Mouse (Mus musculus) hindbrain, postnatal 0 days (tissue): Measurements from ENCODE around the gene Mxi1. TPM values are rescaled to one million over a fixed set of nuclear protein-coding genes. Genes with fewer than 3 reads are reported as not detected.

Experiments
- ATAC-seq: fragments of 200-750 bp; cut with Nextera tagmentation; 2 replicates; pipeline ENCODE4 v1.8.0; 2017; ENCODE audit warnings: mild to moderate bottlenecking, moderate TSS enrichment, moderate library complexity
- DNase-seq: peaks from one replicate; pipeline ENCODE4 v3.0.0-alpha.2; 2015; ENCODE audit warnings: low spot score
- H3K27ac ChIP-seq: fragments of 300-500 bp; sonication (generic); 2 replicates; pipeline ENCODE4 v1.5.1; 2014; ENCODE audit warnings: mild to moderate bottlenecking
- H3K27me3 ChIP-seq: fragments of 300-500 bp; sonication (generic); 2 replicates; pipeline ENCODE4 v1.6.1; 2014; ENCODE audit warnings: low read length, mixed read lengths; ENCODE audit not compliant: insufficient read depth
- H3K36me3 ChIP-seq: fragments of 300-500 bp; sonication (generic); 2 replicates; pipeline ENCODE4 v1.6.1; 2014; ENCODE audit warnings: low read length, mixed read lengths; ENCODE audit not compliant: insufficient read depth
- H3K4me1 ChIP-seq: fragments of 300-500 bp; sonication (generic); 2 replicates; pipeline ENCODE4 v1.6.1; 2014; ENCODE audit warnings: antibody characterized with exemption, low read length, mixed read lengths; ENCODE audit not compliant: insufficient read depth
- H3K4me2 ChIP-seq: fragments of 300-500 bp; sonication (generic); 2 replicates; pipeline ENCODE4 v1.6.1; 2014; ENCODE audit warnings: low read depth, mild to moderate bottlenecking, low read length, moderate library complexity, mixed read lengths
- H3K4me3 ChIP-seq: fragments of 300-500 bp; sonication (generic); 2 replicates; pipeline ENCODE4 v1.5.1; 2014; ENCODE audit warnings: low read length
- H3K9ac ChIP-seq: fragments of 300-500 bp; sonication (generic); replicated peaks from 2 replicates; pipeline ENCODE4 v1.6.1; 2014; ENCODE audit warnings: mild to moderate bottlenecking, low read length, moderate library complexity, mixed read lengths
- H3K9me3 ChIP-seq: fragments of 300-500 bp; sonication (generic); 2 replicates; pipeline ENCODE4 v1.6.1; 2016; ENCODE audit warnings: low read length, mixed read lengths
- CTCF ChIP-seq: IDR thresholded peaks from 2 replicates; pipeline ENCODE4 v1.5.1; 2016; ENCODE audit warnings: antibody characterized with exemption, control low read depth, low read depth
- WGBS: fragments of 180-500 bp; shearing (Covaris S2); extraction: QIAGEN DNeasy Blood & Tissue Kit; methylation state at CpG from one replicate; pipeline ENCODE4 v1.1.7; 2014; 5-methylcytosine and 5-hydroxymethylcytosine counted together
- polyA plus RNA-seq: library from polyadenylated mRNA; unstranded; fragments of >200 nt; fragmentation: Nextera tagmentation; extraction: Ambion mirVana; gene quantifications from 2 replicates; pipeline ENCODE4 v1.2.1, GENCODE M21; 2015
- total RNA-seq: library from RNA; depleted of rRNA; stranded (reverse); fragments of >200 nt; gene quantifications from 2 replicates; pipeline ENCODE4 v1.2.3, GENCODE M21; 2014

Mxi1 gene
- total and polyA plus RNA-seq, 2 experiments from 2014 or later, result 44.5 to 47.7 TPM

DNA sequence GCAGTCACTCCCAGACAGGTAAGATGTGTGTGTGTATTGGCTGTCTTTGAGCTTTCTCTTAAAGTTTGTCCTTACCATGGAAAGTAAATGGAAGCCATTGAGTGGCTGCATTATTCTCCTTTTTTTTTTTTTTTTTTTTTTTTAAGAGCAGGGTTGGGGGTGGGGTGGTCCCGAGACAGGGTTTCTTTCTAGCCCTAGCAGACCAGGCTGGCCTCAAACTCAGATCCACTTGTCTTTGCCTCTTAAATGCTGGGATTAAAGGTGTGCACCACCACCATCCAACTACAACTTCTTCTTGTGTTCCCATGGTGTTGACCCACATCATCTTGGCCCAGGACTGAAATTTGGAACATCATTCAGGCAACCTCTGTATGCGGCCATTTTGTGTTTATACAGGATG is 63.3 kb downstream of the Mxi1 start:
- no peak overlapping the region for H3K4me3 ChIP-seq

DNA sequence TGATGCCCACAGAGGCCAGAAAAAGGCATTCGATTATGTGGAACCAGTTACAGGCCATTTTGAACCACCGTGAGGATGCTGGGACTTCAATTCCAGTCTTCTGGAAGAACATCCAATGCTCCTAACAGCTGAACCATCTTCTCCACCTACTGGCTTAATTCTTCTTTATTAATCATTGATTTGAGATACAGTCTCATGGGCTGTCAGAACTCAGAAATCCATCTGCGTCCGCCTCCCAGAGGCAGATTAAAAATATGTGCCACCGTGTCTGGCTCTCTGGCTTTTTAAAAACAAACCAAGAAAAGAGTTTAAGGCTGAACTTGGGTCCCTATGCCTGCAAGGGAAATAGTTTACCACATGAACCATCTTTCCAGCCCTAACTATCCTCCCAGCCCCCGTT is 65.0 kb downstream of the Mxi1 start:
- Histone ChIP-seq H3K27ac (no peak overlapping the region), H3K9ac (no peak overlapping the region), H3K4me1 (no peaks in the 10 kb centered on the region), H3K9me3 (no peaks in the 10 kb centered on the region), H3K36me3 (peaks cover 11% of the 10 kb centered on the region; the same call in 1 of the 2 replicates), H3K27me3 (no peaks in the 10 kb centered on the region), H3K4me3 (no peak overlapping the region), H3K4me2 (no peak overlapping the region)
- ATAC-seq (no peak), DNase-seq (no peak)
- WGBS, result 87% methylated on average over 6 of the region's 6 CpGs
- TF ChIP-seq CTCF, result no peak

More for the DNA sequence above, 63.3 kb downstream of the Mxi1 start:
- no peak for ATAC-seq
- Histone ChIP-seq H3K4me1 (no peaks in the 10 kb centered on the region), H3K4me2 (no peak overlapping the region), H3K9me3 (no peaks in the 10 kb centered on the region), H3K9ac (no peak overlapping the region), H3K27me3 (no peaks in the 10 kb centered on the region), H3K27ac (no peak overlapping the region), H3K36me3 (peaks cover 11% of the 10 kb centered on the region; the same call in 1 of the 2 replicates)
- 71% methylated on average over 2 of the region's 2 CpGs for WGBS
- TF ChIP-seq CTCF, result no peak
- DNase-seq, result no peak

- Histone ChIP-seq H3K4me3 (no peak overlapping the region), H3K4me1 (no peaks in the 10 kb centered on the region), H3K27me3 (no peaks in the 10 kb centered on the region), H3K9me3 (no peaks in the 10 kb centered on the region), H3K27ac (no peak overlapping the region), H3K4me2 (no peak overlapping the region), H3K9ac (no peak overlapping the region), H3K36me3 (peaks cover 11% of the 10 kb centered on the region; the same call in 1 of the 2 replicates)
- WGBS, result 94% methylated on average over 9 of the region's 9 CpGs
- DNase-seq (no peak), ATAC-seq (no peak)
- no peak for TF ChIP-seq CTCF
These were observed 65.5 kb downstream of the Mxi1 start for GRCm38 (mm10) chr19:53375816-53376215.

DNA sequence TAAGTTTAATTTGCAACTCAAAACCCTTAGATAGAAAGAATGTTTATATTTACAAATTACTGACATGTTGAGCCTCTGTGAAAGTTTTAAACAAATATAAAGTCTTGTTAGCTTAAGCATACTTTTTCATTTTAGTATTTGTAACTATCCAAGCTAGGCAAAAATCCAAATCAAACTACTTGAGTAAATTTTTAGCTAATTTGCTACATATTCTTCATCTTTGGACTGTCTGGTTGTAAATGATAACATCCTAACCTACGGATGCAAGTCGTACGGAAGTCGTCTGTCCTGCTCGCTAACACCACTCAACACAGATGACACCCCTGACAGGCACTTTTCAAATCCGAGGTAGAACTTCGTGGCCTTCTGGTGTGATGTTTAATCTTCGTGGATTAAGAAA is 67.3 kb downstream of the Mxi1 start:
- no peak overlapping the region for H3K4me3 ChIP-seq
- H3K9me3 ChIP-seq, result no peaks in the 10 kb centered on the region
- H3K9ac ChIP-seq, result no peak overlapping the region
- ATAC-seq (no peak), DNase-seq (no peak)
- H3K27me3 ChIP-seq, result no peaks in the 10 kb centered on the region
- 87% methylated on average over 8 of the region's 8 CpGs for WGBS
- no peak overlapping the region for H3K4me2 ChIP-seq
- no peaks in the 10 kb centered on the region for H3K4me1 ChIP-seq
- peaks cover 12% of the 10 kb centered on the region; the same call in 1 of the 2 replicates for H3K36me3 ChIP-seq
- no peak overlapping the region for H3K27ac ChIP-seq
- no peak for TF ChIP-seq CTCF

DNA sequence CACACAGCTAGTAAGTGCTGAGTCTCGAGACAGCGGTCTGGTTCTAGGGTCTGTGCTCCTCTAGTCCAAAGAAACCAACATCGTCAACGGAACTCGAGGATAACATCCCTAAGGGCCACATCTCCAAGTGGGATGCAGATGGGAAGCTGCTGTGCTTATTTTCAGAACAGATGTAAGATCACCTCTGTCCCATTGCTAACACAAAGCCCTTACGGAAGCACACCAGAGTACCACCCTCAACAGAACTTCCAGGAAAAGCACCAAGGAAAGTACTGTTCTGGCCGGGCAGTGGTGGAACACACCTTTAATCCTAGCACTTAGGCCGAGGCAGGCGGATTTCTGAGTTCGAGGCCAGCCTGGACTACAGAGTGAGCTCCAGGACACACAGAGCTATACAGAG is 68.1 kb downstream of the Mxi1 start:
- 91% methylated on average over 10 of the region's 10 CpGs for WGBS

DNA sequence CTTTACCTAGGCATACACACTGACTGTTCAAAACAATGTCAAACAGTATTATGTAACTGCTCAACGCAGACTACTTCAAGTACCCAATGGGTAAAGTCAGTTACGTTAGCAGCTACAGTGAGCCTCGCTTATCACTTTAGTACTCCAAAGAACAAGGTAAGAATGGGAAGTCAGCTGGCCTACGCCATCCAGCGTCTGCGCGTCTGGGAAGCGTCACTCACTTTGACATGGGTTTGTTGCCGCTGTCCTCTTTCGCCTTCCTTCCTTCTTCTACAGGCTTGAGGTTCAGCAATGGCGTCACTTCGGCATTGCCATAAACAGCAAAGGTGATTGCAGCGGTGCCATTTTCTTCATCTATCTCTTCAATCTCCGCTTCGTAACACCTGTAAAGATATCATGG is 73.0 kb downstream of the Mxi1 start:
- peaks cover 37% of the 10 kb centered on the region for H3K36me3 ChIP-seq
- H3K4me3 ChIP-seq, result no peak overlapping the region
- H3K27ac ChIP-seq, result no peak overlapping the region
- no peak overlapping the region for H3K4me2 ChIP-seq
- no peaks in the 10 kb centered on the region for H3K4me1 ChIP-seq
- H3K27me3 ChIP-seq, result no peaks in the 10 kb centered on the region
- 97% methylated on average over 15 of the region's 15 CpGs for WGBS
- ATAC-seq (no peak), DNase-seq (no peak)
- no peak for TF ChIP-seq CTCF
- no peak overlapping the region for H3K9ac ChIP-seq
- no peaks in the 10 kb centered on the region for H3K9me3 ChIP-seq

More for the DNA sequence above, 68.1 kb downstream of the Mxi1 start:
- H3K27ac ChIP-seq, result no peak overlapping the region
- H3K36me3 ChIP-seq, result peaks cover 19% of the 10 kb centered on the region
- H3K9me3 ChIP-seq, result no peaks in the 10 kb centered on the region
- H3K27me3 ChIP-seq, result no peaks in the 10 kb centered on the region
- no peak for TF ChIP-seq CTCF
- no peaks in the 10 kb centered on the region for H3K4me1 ChIP-seq
- no peak overlapping the region for H3K4me3 ChIP-seq
- H3K9ac ChIP-seq, result no peak overlapping the region
- DNase-seq, result no peak
- no peak overlapping the region for H3K4me2 ChIP-seq
- ATAC-seq, result no peak

DNA sequence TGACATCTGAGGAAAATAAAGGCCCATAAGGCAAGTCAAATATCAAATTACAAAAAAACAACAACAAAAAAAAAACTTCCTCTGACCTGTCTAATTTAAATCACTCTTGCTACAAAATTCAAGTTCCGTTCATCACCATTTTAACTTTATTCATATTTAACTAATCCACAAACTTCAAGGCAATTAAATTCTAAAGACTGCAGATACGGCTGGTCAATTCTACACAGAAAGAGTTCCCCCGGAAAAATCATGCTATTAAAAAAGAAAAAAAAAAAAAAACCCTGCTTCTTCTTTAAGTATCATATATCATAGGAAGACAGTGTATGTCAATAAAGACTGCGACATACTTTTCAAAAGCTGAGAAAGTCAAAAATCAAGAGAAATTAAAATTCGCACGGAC is 79.1 kb downstream of the Mxi1 start:
- no peak for TF ChIP-seq CTCF
- no peaks in the 10 kb centered on the region for H3K27me3 ChIP-seq
- DNase-seq, result no peak
- H3K36me3 ChIP-seq, result peaks cover 15% of the 10 kb centered on the region; the same call in 1 of the 2 replicates
- 22% methylated on average over 6 of the region's 6 CpGs for WGBS
- ATAC-seq, result no peak
- peaks cover 6% of the 10 kb centered on the region; the same call in 1 of the 2 replicates for H3K4me1 ChIP-seq
- peak overlapping the region; percentile 99 for H3K9ac ChIP-seq
- H3K4me3 ChIP-seq, result peak overlapping the region; percentile 84
- no peaks in the 10 kb centered on the region for H3K9me3 ChIP-seq
- peak overlapping the region; percentile 98; the same call in 1 of the 2 replicates for H3K27ac ChIP-seq
- H3K4me2 ChIP-seq, result peak overlapping the region; percentile 70
